Mouse (Mus musculus) left cerebral cortex, postnatal 25 days (tissue): ENCODE measurements at regions not wholly inside any gene's neighbourhood (a gene's known extent, or its start where the extent isn't known, plus 50 kb on each side); places are given as distances from the start of the nearest gene placed in this dataset.

ENCODE experiments used
- DNase-seq, 2 experiments: peaks; one replicate each; pipeline ENCODE4 v3.0.0; 2022; ENCODE audit warnings: low spot score in 2 of 2, mixed read lengths in 1 of 2
- intact Hi-C: fragments of 180-260 bp; cut with DNase I; formaldehyde crosslinking; loops from one replicate; pipeline ENCODE4 v1.15.1; 2025

GRCm38 (mm10) chr3:34481821-34482713 is 168.1 kb upstream of the Sox2 start:
- DNase-seq = no peak

GRCm38 (mm10) chr3:34481314-34481713 is 168.9 kb upstream of the Sox2 start:
- DNase-seq = no peak
- intact Hi-C loops = no loop called here

More at GRCm38 (mm10) chr3:34481821-34482713, 168.1 kb upstream of the Sox2 start:
- intact Hi-C loops = no loop called here

GRCm38 (mm10) chr3:34474126-34474525 is 176.1 kb upstream of the Sox2 start:
- intact Hi-C loops = no loop called here
- no peak for DNase-seq

- DNase-seq = peak in 1 of 2 experiments; percentile 25
- intact Hi-C loops = no loop called here
Observed at GRCm38 (mm10) chr3:34470721-34471120, 179.5 kb upstream of the Sox2 start.

GRCm38 (mm10) chr3:34469946-34470345 is 180.3 kb upstream of the Sox2 start:
- no peak for DNase-seq

GRCm38 (mm10) chr3:34466312-34466711 is 183.9 kb upstream of the Sox2 start:
- no peak for DNase-seq
- intact Hi-C loops = no loop called here

More at GRCm38 (mm10) chr3:34469946-34470345, 180.3 kb upstream of the Sox2 start:
- intact Hi-C loops = no loop called here

GRCm38 (mm10) chr3:34465040-34465831 is 185.0 kb upstream of the Sox2 start:
- intact Hi-C loops = no loop called here
- DNase-seq = no peak

- DNase-seq = no peak
Observed at GRCm38 (mm10) chr3:34458766-34459165, 191.4 kb upstream of the Sox2 start.

GRCm38 (mm10) chr3:34457821-34458220 is 192.4 kb upstream of the Sox2 start:
- DNase-seq = no peak
- intact Hi-C loops = no loop called here

More at GRCm38 (mm10) chr3:34458766-34459165, 191.4 kb upstream of the Sox2 start:
- intact Hi-C loops = no loop called here

GRCm38 (mm10) chr3:34456488-34457433 is 193.4 kb upstream of the Sox2 start:
- peak in 1 of 2 experiments; percentile 19 for DNase-seq
- intact Hi-C loops = no loop called here

GRCm38 (mm10) chr3:34454026-34454624 is 196.1 kb upstream of the Sox2 start:
- intact Hi-C loops = no loop called here
- DNase-seq = no peak

GRCm38 (mm10) chr3:34445354-34445753 is 204.9 kb upstream of the Sox2 start:
- intact Hi-C loops = loop anchor here (5.0 to 10.0 kb wide), 2 partner anchors 112 to 211 kb away; no protein-coding TSS in a partner anchor
- DNase-seq = peak in 1 of 2 experiments; percentile 71

- intact Hi-C loops = loop anchor here (5.0 to 10.0 kb wide), 3 partner anchors 112 to 217 kb away; no protein-coding TSS in a partner anchor
Observed at GRCm38 (mm10) chr3:34444802-34445201, 205.4 kb upstream of the Sox2 start.

GRCm38 (mm10) chr3:34443731-34444628 is 206.2 kb upstream of the Sox2 start:
- DNase-seq = peak; percentile 67 to 75
- intact Hi-C loops = loop anchor here (2.0 to 10.0 kb wide), 3 partner anchors 195 to 218 kb away; no protein-coding TSS in a partner anchor

More at GRCm38 (mm10) chr3:34444802-34445201, 205.4 kb upstream of the Sox2 start:
- no peak for DNase-seq

- no peak for DNase-seq
- intact Hi-C loops = loop anchor here (2.0 to 10.0 kb wide), 3 partner anchors 195 to 219 kb away; no protein-coding TSS in a partner anchor
Observed at GRCm38 (mm10) chr3:34443307-34443706, 206.9 kb upstream of the Sox2 start.

GRCm38 (mm10) chr3:34441792-34442191 is 208.4 kb upstream of the Sox2 start:
- intact Hi-C loops = loop anchor here (2.0 to 10.0 kb wide), 3 partner anchors 197 to 221 kb away; no protein-coding TSS in a partner anchor
- peak in 1 of 2 experiments; percentile 23 for DNase-seq

GRCm38 (mm10) chr3:34441266-34441665 is 208.9 kb upstream of the Sox2 start:
- peak in 1 of 2 experiments; percentile 59 for DNase-seq
- intact Hi-C loops = loop anchor here (5.0 to 10.0 kb wide), 2 partner anchors 206 to 221 kb away; no protein-coding TSS in a partner anchor
